Mouse (Mus musculus) cerebellum, adult 9-11 months (tissue): Measurements from ENCODE around the gene Gm2030.
"Not testable (repeated sequence)": the region's sequence is repeated elsewhere in the genome, so short reads cannot be mapped to it uniquely, and the experiment has no call there.

Source experiments
- DNase-seq: peaks from one replicate; pipeline ENCODE4 v3.0.0; 2022

Gm2030 gene

GRCm38 (mm10) chrX:26309944-26310343, at the start of gene Gm2030:
Gene Gm2030 (minus strand): TSS chrX:26310044.
- not testable (repeated sequence) for DNase-seq
